Mouse (Mus musculus): ENCODE results near the gene Ptdss2.

The Ptdss2 gene

GRCm38 (mm10) chr7:141173323-141173850 lies 51.2 kb downstream of the Ptdss2 start:
- in situ Hi-C loops (cut with MboI), result no loop called here

GRCm38 (mm10) chr7:141175068-141175467 lies 52.9 kb downstream of the Ptdss2 start:
- in situ Hi-C loops (cut with MboI), result loop anchor here (5.0 kb wide), 1 partner anchor 83 kb away; no protein-coding TSS in a partner anchor

- in situ Hi-C loops (cut with MboI), result loop anchor here (5.0 kb wide), 1 partner anchor 84 kb away; no protein-coding TSS in a partner anchor
These were observed 54.0 kb downstream of the Ptdss2 start for GRCm38 (mm10) chr7:141176173-141176572.

- in situ Hi-C loops (cut with MboI), result no loop called here
These were observed 66.0 kb downstream of the Ptdss2 start for GRCm38 (mm10) chr7:141188194-141188593.

- in situ Hi-C loops (cut with MboI), result no loop called here
These were observed 66.6 kb downstream of the Ptdss2 start for GRCm38 (mm10) chr7:141188733-141189132.

GRCm38 (mm10) chr7:141190220-141190619 lies 68.0 kb downstream of the Ptdss2 start:
- in situ Hi-C loops (cut with MboI), result no loop called here

- in situ Hi-C loops (cut with MboI), result no loop called here
These were observed 68.9 kb downstream of the Ptdss2 start for GRCm38 (mm10) chr7:141191036-141191435.

- in situ Hi-C loops (cut with MboI), result no loop called here
These were observed 69.9 kb downstream of the Ptdss2 start for GRCm38 (mm10) chr7:141191796-141192685.

GRCm38 (mm10) chr7:141192776-141193347 lies 70.7 kb downstream of the Ptdss2 start:
- in situ Hi-C loops (cut with MboI), result no loop called here

- in situ Hi-C loops (cut with MboI), result no loop called here
These were observed 71.2 kb downstream of the Ptdss2 start for GRCm38 (mm10) chr7:141193348-141193856.

- in situ Hi-C loops (cut with MboI), result no loop called here
These were observed 71.8 kb downstream of the Ptdss2 start, which contains the start of the genes Hras and Lrrc56 for GRCm38 (mm10) chr7:141193948-141194347. Gene Hras, minus strand, starts transcription at chr7:141194005. Gene Lrrc56, plus strand, starts transcription at chr7:141194157.

GRCm38 (mm10) chr7:141194409-141194808 lies 72.2 kb downstream of the Ptdss2 start:
- in situ Hi-C loops (cut with MboI), result no loop called here

- in situ Hi-C loops (cut with MboI), result no loop called here
These were observed 72.6 kb downstream of the Ptdss2 start for GRCm38 (mm10) chr7:141194830-141195229.

GRCm38 (mm10) chr7:141195754-141196153 lies 73.6 kb downstream of the Ptdss2 start:
- in situ Hi-C loops (cut with MboI), result no loop called here

GRCm38 (mm10) chr7:141196619-141197282 lies 74.6 kb downstream of the Ptdss2 start:
- in situ Hi-C loops (cut with MboI), result no loop called here

- in situ Hi-C loops (cut with MboI), result no loop called here
These were observed 75.9 kb downstream of the Ptdss2 start for GRCm38 (mm10) chr7:141198121-141198520.

- in situ Hi-C loops (cut with MboI), result no loop called here
These were observed 82.4 kb downstream of the Ptdss2 start for GRCm38 (mm10) chr7:141204546-141204945.

- in situ Hi-C loops (cut with MboI), result no loop called here
These were observed 83.3 kb downstream of the Ptdss2 start for GRCm38 (mm10) chr7:141205504-141205903.

- in situ Hi-C loops (cut with MboI), result no loop called here
These were observed 84.2 kb downstream of the Ptdss2 start for GRCm38 (mm10) chr7:141206182-141206937.
